Mouse (Mus musculus): ENCODE results near the gene Lsm8. TPM values are rescaled to one million over a fixed set of nuclear protein-coding genes. Genes with fewer than 3 reads are reported as not detected.

The Lsm8 gene
- polyA plus RNA-seq, 1 experiment, result 15.1 TPM

DNA sequence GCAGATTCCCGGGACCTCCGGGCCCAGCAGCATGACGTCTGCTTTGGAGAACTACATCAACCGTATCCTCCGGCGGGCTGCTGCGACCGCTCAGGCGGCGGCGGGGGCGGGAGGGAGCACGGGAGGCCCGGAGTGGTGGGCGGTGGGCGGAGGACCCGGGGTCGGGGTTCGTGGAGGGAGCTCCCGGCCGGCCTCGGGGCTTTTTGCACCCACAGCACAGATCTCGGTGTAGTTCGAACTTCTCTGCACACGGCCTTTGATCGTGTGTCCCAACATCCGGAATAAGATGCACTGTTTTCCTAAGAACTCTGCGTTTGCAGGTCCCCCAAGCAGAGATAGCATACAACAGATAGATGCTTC is 303 bp downstream of the Lsm8 start:
- under 1% methylated on average over 28 of the region's 28 CpGs for WGBS
- DNase-seq, result no peak
- Histone ChIP-seq H3K4me1 (ENCODE audit: control insufficient read depth, insufficient read depth, low read length) (peaks cover 2% of the 10 kb centered on the region; the same call in 1 of the 2 replicates), H3K4me3 (replicated peaks; ENCODE audit: extremely low read depth, low read depth, low read length) (peak overlapping the region; percentile 82)
- TF ChIP-seq POLR2A (IDR thresholded peaks at IDR 0.05; ENCODE audit: borderline replicate concordance, extremely low read depth, low read depth, low read length) (no peak), CTCF (IDR thresholded peaks at IDR 0.05; ENCODE audit: insufficient read depth, low read length) (no peak)

- no peak for DNase-seq
- no peak for TF ChIP-seq CTCF (IDR thresholded peaks at IDR 0.05; ENCODE audit: insufficient read depth, low read length)
- no peak for TF ChIP-seq POLR2A (IDR thresholded peaks at IDR 0.05; ENCODE audit: borderline replicate concordance, extremely low read depth, low read depth, low read length)
- Histone ChIP-seq H3K4me3 (replicated peaks; ENCODE audit: extremely low read depth, low read depth, low read length) (no peak overlapping the region), H3K4me1 (ENCODE audit: control insufficient read depth, insufficient read depth, low read length) (no peaks in the 10 kb centered on the region)
Observed at GRCm38 (mm10) chr6:18855323-18855722, 6.9 kb downstream of the Lsm8 start.

DNA sequence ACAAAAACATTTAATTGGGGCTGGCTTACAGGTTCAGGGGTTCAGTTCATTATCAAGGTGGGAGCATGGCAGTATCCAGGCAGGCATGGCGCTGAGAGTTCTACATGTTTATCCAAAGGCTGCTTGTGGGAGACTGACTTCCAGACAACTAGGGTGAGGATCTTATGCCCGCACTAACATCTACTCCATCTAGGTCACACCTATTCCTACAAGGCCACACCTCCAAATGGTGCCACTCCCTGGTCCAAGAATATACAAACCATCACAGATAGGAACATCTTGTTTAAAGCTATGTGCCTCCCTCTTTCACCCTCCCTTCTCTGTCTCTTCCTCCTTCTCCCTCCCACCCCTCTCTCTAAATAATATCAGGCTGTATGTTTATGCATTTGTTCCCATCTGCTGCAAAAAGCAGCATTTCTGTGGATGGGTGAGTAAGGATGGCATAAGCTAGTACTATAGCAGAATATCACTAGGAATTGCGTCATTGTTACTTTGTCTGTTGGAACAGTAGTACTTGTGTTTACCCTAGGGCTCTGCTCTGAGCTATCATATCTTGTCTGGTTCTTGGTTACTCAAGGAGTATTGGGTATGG is 8.2 kb downstream of the Lsm8 start:
- Histone ChIP-seq H3K4me3 (replicated peaks; ENCODE audit: extremely low read depth, low read depth, low read length) (no peak overlapping the region), H3K4me1 (ENCODE audit: control insufficient read depth, insufficient read depth, low read length) (no peaks in the 10 kb centered on the region)
- no peak for DNase-seq
- WGBS, result 93% methylated on average over 3 of the region's 3 CpGs
- no peak for TF ChIP-seq POLR2A (IDR thresholded peaks at IDR 0.05; ENCODE audit: borderline replicate concordance, extremely low read depth, low read depth, low read length)
- no peak for TF ChIP-seq CTCF (IDR thresholded peaks at IDR 0.05; ENCODE audit: insufficient read depth, low read length)

- 90% methylated on average over 8 of the region's 8 CpGs for WGBS
- no peaks in the 10 kb centered on the region for H3K4me1 ChIP-seq (ENCODE audit: control insufficient read depth, insufficient read depth, low read length)
- DNase-seq, result no peak
- H3K4me3 ChIP-seq (replicated peaks; ENCODE audit: extremely low read depth, low read depth, low read length), result no peak within 1 kb of the TSS
- TF ChIP-seq POLR2A (IDR thresholded peaks at IDR 0.05; ENCODE audit: borderline replicate concordance, extremely low read depth, low read depth, low read length) (no peak), CTCF (IDR thresholded peaks at IDR 0.05; ENCODE audit: insufficient read depth, low read length) (no peak)
Observed at GRCm38 (mm10) chr6:18866018-18866417, 17.6 kb downstream of the Lsm8 start, which contains the start of gene Ankrd7. Gene Ankrd7, plus strand, starts transcription at chr6:18866318.

- WGBS, result 62% methylated on average over 2 of the region's 2 CpGs
- Histone ChIP-seq H3K4me1 (ENCODE audit: control insufficient read depth, insufficient read depth, low read length) (no peaks in the 10 kb centered on the region), H3K4me3 (replicated peaks; ENCODE audit: extremely low read depth, low read depth, low read length) (no peak overlapping the region)
- TF ChIP-seq CTCF (IDR thresholded peaks at IDR 0.05; ENCODE audit: insufficient read depth, low read length) (no peak), POLR2A (IDR thresholded peaks at IDR 0.05; ENCODE audit: borderline replicate concordance, extremely low read depth, low read depth, low read length) (no peak)
- no peak for DNase-seq
Observed at GRCm38 (mm10) chr6:18889030-18889429, 40.7 kb downstream of the Lsm8 start.

DNA sequence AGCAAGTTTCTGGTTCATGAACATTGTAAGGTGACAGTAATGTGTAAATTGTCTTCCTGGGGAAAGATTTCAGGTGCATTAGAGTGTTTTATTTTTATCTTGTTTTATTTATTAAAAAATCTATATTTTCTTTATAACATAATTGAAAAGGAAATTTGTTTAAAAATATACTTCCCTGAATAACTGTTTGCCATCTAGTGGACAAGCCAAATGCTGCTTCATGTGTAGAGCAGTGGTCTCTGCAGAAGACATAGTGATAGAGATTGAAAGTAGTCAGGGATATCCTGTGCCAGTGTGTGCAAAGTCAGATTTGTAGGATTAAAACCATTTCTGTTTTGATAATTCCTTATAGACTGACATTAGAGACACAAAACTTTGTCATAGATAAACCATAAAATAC is 45.8 kb downstream of the Lsm8 start:
- Histone ChIP-seq H3K4me1 (ENCODE audit: control insufficient read depth, insufficient read depth, low read length) (no peaks in the 10 kb centered on the region), H3K4me3 (replicated peaks; ENCODE audit: extremely low read depth, low read depth, low read length) (no peak overlapping the region)
- TF ChIP-seq CTCF (IDR thresholded peaks at IDR 0.05; ENCODE audit: insufficient read depth, low read length), result no peak
- no peak for TF ChIP-seq POLR2A (IDR thresholded peaks at IDR 0.05; ENCODE audit: borderline replicate concordance, extremely low read depth, low read depth, low read length)
- no peak for DNase-seq

Other genes with a start within 250 kb of the Lsm8 start
- not detected in 2 replicates for gene Ankrd7, start 17.7 kb downstream of the Lsm8 start, polyA plus RNA-seq (2012; rRNA removed)

Measured in lung, adult 2 months (tissue).